Mouse (Mus musculus): ENCODE measurements around the gene Zc3h12a.

- no peak for TF ChIP-seq POLR2A (IDR thresholded peaks at IDR 0.05; ENCODE audit: borderline replicate concordance, insufficient read depth, low read length)
- no peak for TF ChIP-seq CTCF (IDR thresholded peaks at IDR 0.05; ENCODE audit: borderline replicate concordance, insufficient read depth, low read depth, low read length)
These were observed 47.0 kb upstream of the Zc3h12a start for GRCm38 (mm10) chr4:125174516-125175185.
